Comparison of ENCODE assay signal across 20 mouse cellular contexts in genomic region chr11:96092674-96093291, GRCm38 (mm10). TPM values are rescaled to one million over a fixed set of nuclear protein-coding genes. Genes with fewer than 3 reads are reported as not detected.
A peak's percentile ranks its signal among the peaks of the same experiment; 100 is the strongest.
DNase-seq lines count a peak whose midpoint lies in the region; ATAC-seq and TF ChIP-seq lines count a peak whose summit lies in the region.
"Had no signal": no experiment of that assay in that cellular context is flagged by ENCODE, and none has a peak within 500 bp of the region (broad histone marks: within the 10 kb centered on the region; RNA-seq: fewer than 3 reads in every experiment).

No protein-coding gene starts in this region.

- no peaks in the 10 kb centered on the region; the same call in 1 of the 2 replicates for H3K9me3 ChIP-seq in midbrain, embryonic 11.5 days (ENCODE audit: control insufficient read depth, low read length)
- H3K9me3 ChIP-seq in midbrain, embryonic 10.5 days (replicated peaks) = 0 out of 2 replicates have a peak, but pooled peaks cover 5% of the 10 kb centered on the region
- no peaks in the 10 kb centered on the region for H3K9me3 ChIP-seq in heart, embryonic 14.5 days (ENCODE audit: control insufficient read depth, low read length)
- H3K9me3 ChIP-seq: liver, embryonic 15.5 days; neural tube, embryonic 12.5 days had no signal

- peak; percentile 23 to 42 for DNase-seq in heart, adult 2 months
- no peak for DNase-seq in heart, postnatal 25 days (ENCODE audit: low spot score)
- peak; percentile 84 for DNase-seq in midbrain, embryonic 11.5 days (ENCODE audit: low spot score, missing footprints)
- no peak for DNase-seq in midbrain, embryonic 10.5 days (ENCODE audit: low spot score)
- peak; percentile 29 for DNase-seq in heart, postnatal 4 days
- DNase-seq in adrenal gland, postnatal 36 days = no peak
- DNase-seq in adrenal gland, postnatal 14 days = no peak
- DNase-seq: cerebellum, adult 9-11 months had no signal

- no peaks in the 10 kb centered on the region for H3K79me2 ChIP-seq in heart, adult 2 months (replicated peaks; ENCODE audit: control insufficient read depth, insufficient read depth, low read length)

- no peaks in the 10 kb centered on the region; the same call in 1 of the 2 replicates for H3K27me3 ChIP-seq in heart, adult 2 months (ENCODE audit: control insufficient read depth, insufficient read depth, low read length)
- H3K27me3 ChIP-seq in midbrain, embryonic 11.5 days (ENCODE audit: control insufficient read depth, insufficient read depth, low read length) = no peaks in the 10 kb centered on the region
- no peaks in the 10 kb centered on the region for H3K27me3 ChIP-seq in midbrain, embryonic 10.5 days (ENCODE audit: low read depth, poor library complexity, severe bottlenecking)
- no peaks in the 10 kb centered on the region for H3K27me3 ChIP-seq in heart, embryonic 14.5 days (ENCODE audit: control insufficient read depth, insufficient read depth, low read length)

- 21% methylated on average over 7 of the region's 7 CpGs for WGBS in heart, adult 2 months
- WGBS in midbrain, embryonic 11.5 days = 46% methylated on average over 7 of the region's 7 CpGs
- WGBS in midbrain, embryonic 10.5 days = 52% methylated on average over 7 of the region's 7 CpGs
- WGBS in heart, embryonic 14.5 days = 20% methylated on average over 7 of the region's 7 CpGs

- no peaks in the 10 kb centered on the region for H3K36me3 ChIP-seq in heart, adult 2 months (ENCODE audit: control insufficient read depth, insufficient read depth, low read length)
- no peaks in the 10 kb centered on the region for H3K36me3 ChIP-seq in midbrain, embryonic 11.5 days (ENCODE audit: control insufficient read depth, insufficient read depth, low read length)
- H3K36me3 ChIP-seq in midbrain, embryonic 10.5 days = no peaks in the 10 kb centered on the region
- H3K36me3 ChIP-seq in heart, embryonic 14.5 days (ENCODE audit: control insufficient read depth, insufficient read depth, low read length) = no peaks in the 10 kb centered on the region
- H3K36me3 ChIP-seq: embryonic facial prominence, embryonic 13.5 days; hindbrain, embryonic 13.5 days; liver, embryonic 15.5 days; neural tube, embryonic 12.5 days had no signal

- peaks cover 2% of the 10 kb centered on the region for H3K4me1 ChIP-seq in heart, adult 2 months (ENCODE audit: control insufficient read depth, insufficient read depth, low read length)
- no peaks in the 10 kb centered on the region for H3K4me1 ChIP-seq in midbrain, embryonic 11.5 days (ENCODE audit: control insufficient read depth, insufficient read depth, low read length)
- H3K4me1 ChIP-seq in midbrain, embryonic 10.5 days = no peaks in the 10 kb centered on the region
- peaks cover 0 to 12% of the 10 kb centered on the region in 2 experiments; a peak in 1 of 4 replicates for H3K4me1 ChIP-seq in heart, embryonic 14.5 days (ENCODE audit: control insufficient read depth in 2 of 2, insufficient read depth in 2 of 2, low read length in 2 of 2)
- H3K4me1 ChIP-seq: embryonic facial prominence, embryonic 13.5 days; hindbrain, embryonic 13.5 days; liver, embryonic 15.5 days; neural tube, embryonic 12.5 days had no signal

- H3K27ac ChIP-seq in heart, adult 2 months = peak overlapping the region; percentile 63
- H3K27ac ChIP-seq in midbrain, embryonic 11.5 days (ENCODE audit: low read depth, low read length) = no peak overlapping the region
- H3K27ac ChIP-seq in midbrain, embryonic 10.5 days (replicated peaks) = no peak overlapping the region
- peak overlapping the region; percentile 68 to 78 for H3K27ac ChIP-seq in heart, embryonic 14.5 days (replicated peaks in 1 of 2; ENCODE audit: control insufficient read depth in 1 of 2, insufficient read depth in 1 of 2, low read depth in 2 of 2, low read length in 2 of 2)
- H3K27ac ChIP-seq: embryonic facial prominence, embryonic 13.5 days; hindbrain, embryonic 13.5 days; layer of hippocampus, adult 2 months; liver, embryonic 15.5 days; neural tube, embryonic 12.5 days had no signal

- no peak for TF ChIP-seq EP300 in heart, adult 2 months (IDR thresholded peaks at IDR 0.05; ENCODE audit: insufficient read depth, low read depth, low read length)

- no peak overlapping the region for H3K4me3 ChIP-seq in heart, adult 2 months
- H3K4me3 ChIP-seq in midbrain, embryonic 11.5 days (ENCODE audit: low read depth, low read length) = no peak overlapping the region
- H3K4me3 ChIP-seq in midbrain, embryonic 10.5 days = no peak overlapping the region
- no peak overlapping the region for H3K4me3 ChIP-seq in heart, embryonic 14.5 days (ENCODE audit: control insufficient read depth in 1 of 2, insufficient read depth in 1 of 2, low read depth in 1 of 2, low read length in 2 of 2)
- H3K4me3 ChIP-seq: embryonic facial prominence, embryonic 13.5 days; hindbrain, embryonic 13.5 days; layer of hippocampus, adult 2 months; liver, embryonic 15.5 days; neural tube, embryonic 12.5 days had no signal

- TF ChIP-seq CTCF in heart, adult 2 months (IDR thresholded peaks at IDR 0.05) = no peak

- H3K4me2 ChIP-seq in midbrain, embryonic 11.5 days = no peak overlapping the region
- H3K4me2 ChIP-seq in heart, embryonic 14.5 days (ENCODE audit: low read length) = peak overlapping the region; percentile 34
- H3K4me2 ChIP-seq: embryonic facial prominence, embryonic 13.5 days; hindbrain, embryonic 13.5 days; liver, embryonic 15.5 days; neural tube, embryonic 12.5 days had no signal

- TF ChIP-seq POLR2A in heart, adult 2 months (IDR thresholded peaks at IDR 0.05; ENCODE audit: insufficient read depth, low read depth, low read length) = no peak

- intact Hi-C loops in heart, adult 2 months (cut with DNase I) = loop anchor here (1.0 to 5.0 kb wide), 3 partner anchors 35 to 215 kb away; no protein-coding TSS in a partner anchor
- intact Hi-C loops in heart, postnatal 25 days (cut with DNase I) = loop anchor here (1.0 to 5.0 kb wide), 3 partner anchors 35 to 215 kb away; no protein-coding TSS in a partner anchor

- no peak overlapping the region for H3K9ac ChIP-seq in heart, adult 2 months (ENCODE audit: low read depth, low read length)
- H3K9ac ChIP-seq in midbrain, embryonic 11.5 days (ENCODE audit: low read length) = no peak overlapping the region
- H3K9ac ChIP-seq in heart, embryonic 14.5 days (ENCODE audit: low read length) = peak overlapping the region; percentile 34; the same call in 1 of the 2 replicates
- H3K9ac ChIP-seq: embryonic facial prominence, embryonic 13.5 days; hindbrain, embryonic 13.5 days; liver, embryonic 15.5 days; neural tube, embryonic 12.5 days had no signal

- ATAC-seq in midbrain, embryonic 11.5 days (ENCODE audit: low FRiP score) = no peak
- peak; percentile 64; the same call in 1 of the 2 replicates for ATAC-seq in heart, embryonic 14.5 days (ENCODE audit: insufficient number of reproducible peaks, insufficient read depth, low FRiP score, low read depth)
- ATAC-seq: forebrain, embryonic 16.5 days; intestine, embryonic 16.5 days had no signal

RNA-seq across cellular contexts. Expression of gene Atp5g1, which starts 17.3 kb away (rescaled TPM):
- 1,000 to 10,000 TPM; 3,096 to 3,522 TPM for total RNA-seq in heart, adult 2 months (2021)
- 5,903 and 6,025 TPM in 2 replicates for polyA plus RNA-seq in heart, adult 2 months (2012; rRNA removed)
- total RNA-seq in heart, postnatal 25 days (2021) = 1,000 to 10,000 TPM; 3,505 to 3,833 TPM
- 405 and 437 TPM in 2 replicates for polyA plus RNA-seq in midbrain, embryonic 11.5 days (2014; fragmentation: Nextera tagmentation; extraction: Ambion mirVana)
- polyA plus RNA-seq in midbrain, embryonic 10.5 days (2016; fragmentation: Nextera tagmentation; extraction: Ambion mirVana) = 534 and 550 TPM in 2 replicates
- polyA plus RNA-seq in heart, embryonic 14.5 days (2014; fragmentation: Nextera tagmentation; extraction: Ambion mirVana) = 2,464 and 2,507 TPM in 2 replicates
- total RNA-seq in heart, postnatal 4 days (2021) = 1,000 to 10,000 TPM; 2,269 to 2,363 TPM
- 100 to 1,000 TPM; 268 to 316 TPM for total RNA-seq in adrenal gland, postnatal 36 days (2021)
- total RNA-seq in adrenal gland, postnatal 14 days (2021) = 244 and 262 TPM in 2 replicates

RNA-seq across cellular contexts. Expression of gene Calcoco2, which starts 19.0 kb away (rescaled TPM):
- not detected for total RNA-seq in heart, adult 2 months (2021)
- polyA plus RNA-seq in heart, adult 2 months (2012; rRNA removed) = not detected in 2 replicates
- total RNA-seq in heart, postnatal 25 days (2021) = not detected
- not detected in 2 replicates for polyA plus RNA-seq in midbrain, embryonic 11.5 days (2014; fragmentation: Nextera tagmentation; extraction: Ambion mirVana)
- polyA plus RNA-seq in midbrain, embryonic 10.5 days (2016; fragmentation: Nextera tagmentation; extraction: Ambion mirVana) = not detected in 2 replicates
- not detected in 2 replicates for polyA plus RNA-seq in heart, embryonic 14.5 days (2014; fragmentation: Nextera tagmentation; extraction: Ambion mirVana)
- not detected for total RNA-seq in heart, postnatal 4 days (2021)
- not detected for total RNA-seq in adrenal gland, postnatal 36 days (2021)
- total RNA-seq in adrenal gland, postnatal 14 days (2021) = not detected in 2 replicates
- total RNA-seq: gastrocnemius, postnatal 4 days; layer of hippocampus, adult 2 months; left cerebral cortex, postnatal 25 days had no signal
- polyA plus RNA-seq: embryonic facial prominence, embryonic 13.5 days; hindbrain, embryonic 13.5 days; kidney, embryonic 16.5 days; limb, embryonic 14.5 days; liver, embryonic 15.5 days; neural tube, embryonic 12.5 days had no signal

RNA-seq across cellular contexts. Expression of gene Ube2z, which starts 27.6 kb away (rescaled TPM):
- total RNA-seq in heart, adult 2 months (2021) = 10 to 100 TPM; 29.5 to 29.7 TPM
- polyA plus RNA-seq in heart, adult 2 months (2012; rRNA removed) = 22.9 and 41.1 TPM in 2 replicates
- 10 to 100 TPM; 29.0 to 32.2 TPM for total RNA-seq in heart, postnatal 25 days (2021)
- polyA plus RNA-seq in midbrain, embryonic 11.5 days (2014; fragmentation: Nextera tagmentation; extraction: Ambion mirVana) = 21.5 and 22.3 TPM in 2 replicates
- polyA plus RNA-seq in midbrain, embryonic 10.5 days (2016; fragmentation: Nextera tagmentation; extraction: Ambion mirVana) = 25.0 and 27.0 TPM in 2 replicates
- polyA plus RNA-seq in heart, embryonic 14.5 days (2014; fragmentation: Nextera tagmentation; extraction: Ambion mirVana) = 28.7 and 29.7 TPM in 2 replicates
- 10 to 100 TPM; 47.4 to 48.3 TPM for total RNA-seq in heart, postnatal 4 days (2021)
- total RNA-seq in adrenal gland, postnatal 36 days (2021) = 10 to 100 TPM; 53.4 to 56.4 TPM
- total RNA-seq in adrenal gland, postnatal 14 days (2021) = 43.8 and 45.2 TPM in 2 replicates

RNA-seq across cellular contexts. Expression of gene Ttll6, which starts 40.8 kb away (rescaled TPM):
- total RNA-seq in heart, adult 2 months (2021) = not detected
- 0.06 and 0.18 TPM in 2 replicates for polyA plus RNA-seq in heart, adult 2 months (2012; rRNA removed)
- total RNA-seq in heart, postnatal 25 days (2021) = not detected
- polyA plus RNA-seq in midbrain, embryonic 11.5 days (2014; fragmentation: Nextera tagmentation; extraction: Ambion mirVana) = not detected in 2 replicates
- polyA plus RNA-seq in midbrain, embryonic 10.5 days (2016; fragmentation: Nextera tagmentation; extraction: Ambion mirVana) = not detected in 2 replicates
- polyA plus RNA-seq in heart, embryonic 14.5 days (2014; fragmentation: Nextera tagmentation; extraction: Ambion mirVana) = not detected in 2 replicates
- not detected for total RNA-seq in heart, postnatal 4 days (2021)
- total RNA-seq in adrenal gland, postnatal 36 days (2021) = not detected
- not detected in 2 replicates for total RNA-seq in adrenal gland, postnatal 14 days (2021)
- total RNA-seq: gastrocnemius, postnatal 4 days; left cerebral cortex, postnatal 25 days had no signal
- polyA plus RNA-seq: kidney, embryonic 16.5 days; liver, embryonic 15.5 days; neural tube, embryonic 12.5 days had no signal

RNA-seq across cellular contexts. Expression of gene Snf8, which starts 58.1 kb away (rescaled TPM):
- total RNA-seq in heart, adult 2 months (2021) = 10 to 100 TPM; 44.9 to 49.1 TPM
- polyA plus RNA-seq in heart, adult 2 months (2012; rRNA removed) = 18.8 and 23.0 TPM in 2 replicates
- total RNA-seq in heart, postnatal 25 days (2021) = 10 to 100 TPM; 45.7 to 46.9 TPM
- polyA plus RNA-seq in midbrain, embryonic 11.5 days (2014; fragmentation: Nextera tagmentation; extraction: Ambion mirVana) = 36.7 and 43.0 TPM in 2 replicates
- 106 and 110 TPM in 2 replicates for polyA plus RNA-seq in midbrain, embryonic 10.5 days (2016; fragmentation: Nextera tagmentation; extraction: Ambion mirVana)
- polyA plus RNA-seq in heart, embryonic 14.5 days (2014; fragmentation: Nextera tagmentation; extraction: Ambion mirVana) = 23.5 and 30.5 TPM in 2 replicates
- total RNA-seq in heart, postnatal 4 days (2021) = 10 to 100 TPM; 60.9 to 62.7 TPM
- total RNA-seq in adrenal gland, postnatal 36 days (2021) = 10 to 100 TPM; 85.8 to 89.6 TPM
- 77.7 and 79.2 TPM in 2 replicates for total RNA-seq in adrenal gland, postnatal 14 days (2021)

Comparison
In these comparisons a context has a peak if more than half of its experiments do, and no peak if none do; other contexts are left out.
1. DNase-seq: peak in heart, adult 2 months (2 of 2), midbrain, embryonic 11.5 days (single experiment) and heart, postnatal 4 days (single experiment); none in heart, postnatal 25 days (single experiment), midbrain, embryonic 10.5 days (single experiment), adrenal gland, postnatal 36 days (0 of 2) and adrenal gland, postnatal 14 days (single experiment).
2. H3K27ac ChIP-seq: peak in heart, adult 2 months (single experiment) and heart, embryonic 14.5 days (2 of 2); none in midbrain, embryonic 11.5 days (single experiment) and midbrain, embryonic 10.5 days (single experiment).